Mouse (Mus musculus) testis, postnatal 14 days (tissue): ENCODE results near the gene Zfp94.
"Not testable (repeated sequence)": the region's sequence is repeated elsewhere in the genome, so short reads cannot be mapped to it uniquely, and the experiment has no call there.

Source experiments
- DNase-seq: peaks from one replicate; pipeline ENCODE4 v3.0.0; 2021; ENCODE audit warnings: low spot score

The Zfp94 gene

GRCm38 (mm10) chr7:24315726-24316566 lies 520 bp downstream of the Zfp94 start:
- DNase-seq: no peak

- peak; percentile 47 for DNase-seq
Observed at GRCm38 (mm10) chr7:24300771-24301282, 15.6 kb downstream of the Zfp94 start, which contains the start of gene Zfp61. TSS of gene Zfp61 (minus strand) at chr7:24301232.

- peak; percentile 79 for DNase-seq
Observed at GRCm38 (mm10) chr7:24299823-24300481, 16.5 kb downstream of the Zfp94 start.

GRCm38 (mm10) chr7:24298973-24299708 lies 17.3 kb downstream of the Zfp94 start:
- peak; percentile 82 for DNase-seq

GRCm38 (mm10) chr7:24298635-24298972 lies 17.9 kb downstream of the Zfp94 start:
- no peak for DNase-seq

- no peak for DNase-seq
Observed at GRCm38 (mm10) chr7:24297361-24298095, 18.9 kb downstream of the Zfp94 start.

GRCm38 (mm10) chr7:24296386-24296785 lies 20.1 kb downstream of the Zfp94 start:
- no peak for DNase-seq

- no peak for DNase-seq
Observed at GRCm38 (mm10) chr7:24295376-24295775, 21.1 kb downstream of the Zfp94 start.

GRCm38 (mm10) chr7:24294763-24295162 lies 21.7 kb downstream of the Zfp94 start:
- no peak for DNase-seq

GRCm38 (mm10) chr7:24293061-24293851 lies 23.2 kb downstream of the Zfp94 start:
- no peak for DNase-seq

GRCm38 (mm10) chr7:24291387-24292090 lies 24.9 kb downstream of the Zfp94 start:
- no peak for DNase-seq

GRCm38 (mm10) chr7:24290106-24290693 lies 26.3 kb downstream of the Zfp94 start:
- no peak for DNase-seq

GRCm38 (mm10) chr7:24288512-24288911 lies 28.0 kb downstream of the Zfp94 start:
- no peak for DNase-seq

- DNase-seq: no peak
Observed at GRCm38 (mm10) chr7:24287670-24288069, 28.8 kb downstream of the Zfp94 start.

- DNase-seq: no peak
Observed at GRCm38 (mm10) chr7:24286916-24287315, 29.6 kb downstream of the Zfp94 start.

- no peak for DNase-seq
Observed at GRCm38 (mm10) chr7:24286090-24286489, 30.4 kb downstream of the Zfp94 start.

GRCm38 (mm10) chr7:24280858-24281145 lies 35.7 kb downstream of the Zfp94 start:
- no peak for DNase-seq

- DNase-seq: no peak
Observed at GRCm38 (mm10) chr7:24280031-24280857, 36.2 kb downstream of the Zfp94 start.

GRCm38 (mm10) chr7:24278771-24279170 lies 37.7 kb downstream of the Zfp94 start:
- not testable (repeated sequence) for DNase-seq
